Mouse (Mus musculus): ENCODE measurements at regions not wholly inside any gene's neighbourhood (a gene's known extent, or its start where the extent isn't known, plus 50 kb on each side); places are given as distances from the start of the nearest gene placed in this dataset.
A peak's percentile ranks its signal among the peaks of the same experiment; 100 is the strongest.

GRCm38 (mm10) chr15:39998063-39998462 lies 136.1 kb upstream of the 9330182O14Rik start:
- no peak for DNase-seq (ENCODE audit: low spot score in 2 of 2)

GRCm38 (mm10) chr15:40000022-40000421 lies 134.1 kb upstream of the 9330182O14Rik start:
- DNase-seq (ENCODE audit: low spot score in 2 of 2): no peak

DNA sequence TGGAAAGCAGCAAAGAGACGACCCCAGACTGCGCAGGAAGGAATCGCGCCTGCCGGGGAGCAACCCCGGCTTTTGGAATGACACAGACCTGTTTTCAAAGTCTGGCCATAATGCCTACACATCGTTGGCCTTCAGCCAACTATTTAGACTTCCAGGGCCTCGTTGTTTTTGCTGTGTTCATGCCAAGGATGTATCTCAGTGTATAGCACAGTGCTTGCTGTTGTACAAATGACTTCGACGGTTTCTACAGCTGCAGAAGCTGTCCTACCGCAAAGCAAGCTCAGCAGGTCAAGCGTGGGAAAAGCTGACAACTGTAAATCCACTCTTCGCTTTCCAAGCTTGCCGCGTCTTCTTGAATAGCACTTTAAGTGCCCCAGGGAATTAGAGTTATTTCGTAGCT lies 129.1 kb upstream of the 9330182O14Rik start:
- DNase-seq (ENCODE audit: low spot score in 2 of 2): no peak

DNA sequence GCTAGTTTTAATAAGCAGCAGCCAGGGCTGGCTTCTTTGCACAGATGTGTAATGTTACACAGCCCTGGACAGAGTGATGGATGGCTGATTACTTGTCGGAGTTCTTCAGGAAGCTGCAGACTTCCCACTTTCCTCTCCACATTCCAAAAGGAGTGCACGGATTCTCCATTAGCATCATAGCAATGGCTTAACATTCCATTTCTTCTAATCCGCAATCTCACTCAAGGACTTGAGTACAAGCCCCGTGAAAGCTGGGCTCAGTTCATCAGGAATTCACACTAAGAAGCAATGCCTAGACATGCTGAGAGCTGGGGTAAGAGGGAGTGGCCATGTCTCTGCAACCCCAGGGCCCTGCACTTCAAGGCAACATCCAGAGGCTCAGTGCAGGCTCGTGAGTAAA lies 126.3 kb upstream of the 9330182O14Rik start:
- DNase-seq (ENCODE audit: low spot score in 2 of 2): no peak

- no peak for DNase-seq (ENCODE audit: low spot score in 2 of 2)
These were observed 120.3 kb upstream of the 9330182O14Rik start for GRCm38 (mm10) chr15:40013833-40014232.

GRCm38 (mm10) chr15:40017019-40017418 lies 117.1 kb upstream of the 9330182O14Rik start:
- no peak for DNase-seq (ENCODE audit: low spot score in 2 of 2)

- DNase-seq (ENCODE audit: low spot score in 2 of 2): no peak
These were observed 116.6 kb upstream of the 9330182O14Rik start for GRCm38 (mm10) chr15:40017597-40017996.

DNA sequence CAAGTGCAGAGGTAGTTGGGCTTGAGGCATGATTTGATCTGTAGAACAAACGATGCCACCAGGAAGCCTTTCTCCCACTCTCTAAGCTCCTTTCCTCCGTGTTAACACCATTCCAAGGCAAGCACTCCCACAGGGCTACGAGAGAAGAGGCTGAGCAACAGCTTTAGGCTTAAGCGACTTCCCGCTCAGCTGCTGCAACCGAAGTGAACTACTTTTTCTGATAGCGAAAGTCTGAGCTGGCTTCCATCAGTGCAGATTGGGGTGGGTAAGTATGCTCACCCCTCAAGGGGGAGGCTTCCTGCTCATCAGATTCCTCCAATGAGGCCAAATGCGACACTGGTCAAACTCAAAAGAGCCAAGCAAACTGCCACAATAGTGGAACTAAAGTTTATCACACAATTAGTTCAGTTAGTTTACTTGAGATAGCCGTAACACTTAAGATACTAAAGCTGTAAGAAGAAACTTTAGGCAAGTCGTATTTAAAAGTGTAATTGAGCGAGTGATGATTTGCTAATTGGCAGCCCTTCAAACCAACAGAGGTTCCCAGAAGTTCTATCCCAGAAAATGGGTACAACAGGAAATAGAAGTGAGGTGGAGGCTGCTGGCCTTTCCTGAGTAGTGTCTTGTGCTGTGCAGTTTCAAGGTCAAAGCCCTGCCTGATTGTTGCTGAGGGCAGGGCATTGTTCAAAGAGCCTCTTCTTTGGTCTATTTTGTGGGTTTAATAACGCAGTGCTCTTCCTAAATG lies 115.9 kb upstream of the 9330182O14Rik start:
- no peak for DNase-seq (ENCODE audit: low spot score in 2 of 2)

GRCm38 (mm10) chr15:40018792-40019151 lies 115.4 kb upstream of the 9330182O14Rik start:
- no peak for DNase-seq (ENCODE audit: low spot score in 2 of 2)

DNA sequence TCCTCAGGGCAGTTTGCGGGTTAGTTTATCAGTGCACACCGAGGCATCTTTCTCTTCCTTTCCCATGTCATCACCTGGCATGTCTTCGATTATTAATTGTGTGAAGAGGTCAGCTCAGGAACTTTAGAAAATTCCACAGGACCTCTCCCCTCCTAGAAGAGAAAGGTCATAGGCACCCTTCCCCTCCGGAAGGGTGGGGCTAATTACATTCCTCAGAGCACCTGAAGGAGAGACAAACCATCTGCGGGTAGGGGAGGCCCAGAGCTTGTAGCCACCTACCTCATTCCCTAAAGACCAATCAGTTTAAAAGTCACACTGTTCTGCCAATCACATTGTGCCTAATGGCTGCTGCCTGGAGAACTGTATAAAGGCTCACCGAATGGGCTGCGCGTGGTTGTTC lies 114.9 kb upstream of the 9330182O14Rik start:
- DNase-seq (ENCODE audit: low spot score in 2 of 2): no peak

GRCm38 (mm10) chr15:40020097-40020496 lies 114.1 kb upstream of the 9330182O14Rik start:
- DNase-seq (ENCODE audit: low spot score in 2 of 2): no peak

DNA sequence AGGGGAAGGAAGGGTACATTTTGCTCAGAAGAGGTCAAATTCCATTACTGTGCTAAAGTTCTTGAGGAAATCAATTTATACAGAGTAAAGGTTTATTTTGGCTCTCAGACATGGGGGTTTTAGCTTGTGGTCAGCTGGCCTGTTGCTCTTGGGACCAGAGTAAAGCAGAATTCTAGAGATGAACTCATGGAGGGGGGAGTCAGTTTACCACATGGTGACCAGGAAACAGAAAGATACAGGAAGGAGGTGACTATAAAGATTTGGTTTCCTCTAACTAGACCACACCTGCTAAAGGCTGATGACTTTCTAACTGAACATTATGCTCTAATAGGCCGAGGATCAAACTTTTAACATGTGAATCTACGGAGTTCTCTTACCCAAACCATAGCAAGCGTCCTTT lies 113.5 kb upstream of the 9330182O14Rik start:
- DNase-seq (ENCODE audit: low spot score in 2 of 2): no peak

DNA sequence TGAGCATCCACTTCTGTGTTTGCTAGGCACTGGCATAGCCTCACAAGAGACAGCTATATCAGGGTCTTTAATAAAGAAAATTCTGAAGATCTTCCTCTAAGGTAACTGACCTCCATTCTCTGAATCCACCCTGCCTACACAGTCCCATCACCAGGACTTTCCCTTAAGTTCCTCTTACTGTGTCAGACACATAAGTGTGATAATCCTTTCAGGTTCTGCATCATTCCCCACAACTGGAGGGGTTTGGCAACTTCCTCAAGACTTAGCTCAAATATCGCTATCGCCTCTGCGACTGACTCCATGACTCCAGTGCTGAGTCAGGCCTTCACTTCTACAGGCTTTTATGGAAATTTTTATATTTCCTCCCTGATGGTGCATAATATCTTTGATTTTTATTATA lies 111.0 kb upstream of the 9330182O14Rik start:
- DNase-seq (ENCODE audit: low spot score in 2 of 2): no peak

DNA sequence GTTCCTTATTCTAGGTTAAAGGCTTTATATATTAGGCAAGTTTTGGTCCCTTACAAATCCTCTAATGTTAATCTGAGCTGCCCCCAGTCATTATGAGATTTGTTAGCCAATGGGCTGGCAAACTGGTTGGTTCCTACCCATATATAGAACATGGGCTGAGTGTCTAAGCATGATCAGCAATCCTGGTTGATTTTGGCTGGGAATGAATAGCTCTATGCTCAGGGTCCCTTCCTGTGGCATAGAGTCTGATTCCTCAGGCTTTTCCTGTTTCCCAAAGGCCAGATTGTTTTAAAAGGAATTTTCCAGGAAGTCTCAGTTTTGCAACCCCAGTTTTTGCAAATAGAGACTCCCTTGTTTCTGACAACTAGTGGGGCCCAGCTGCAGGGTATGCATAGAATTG lies 102.1 kb upstream of the 9330182O14Rik start:
- no peak for DNase-seq (ENCODE audit: low spot score in 2 of 2)

DNA sequence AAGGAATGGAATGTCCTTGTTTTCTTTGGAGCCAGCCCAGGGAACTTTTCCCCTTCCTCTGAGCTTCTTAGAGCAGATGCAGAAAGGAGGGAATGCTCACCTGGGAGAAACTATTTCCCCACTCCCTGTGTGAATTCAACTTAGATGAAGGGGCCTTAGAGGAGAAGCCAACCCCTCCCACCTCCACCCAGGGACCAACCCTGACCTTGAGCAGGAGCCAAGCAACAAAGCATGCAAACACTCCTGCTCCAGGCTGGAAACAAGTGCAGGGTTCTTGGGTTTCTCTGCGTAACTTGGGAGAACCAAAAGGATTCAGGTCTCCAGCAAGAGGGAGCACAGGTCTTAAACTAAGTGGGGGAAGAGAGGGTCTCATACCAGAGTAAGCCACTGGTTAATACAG lies 98.0 kb upstream of the 9330182O14Rik start:
- DNase-seq (ENCODE audit: low spot score in 2 of 2): no peak

DNA sequence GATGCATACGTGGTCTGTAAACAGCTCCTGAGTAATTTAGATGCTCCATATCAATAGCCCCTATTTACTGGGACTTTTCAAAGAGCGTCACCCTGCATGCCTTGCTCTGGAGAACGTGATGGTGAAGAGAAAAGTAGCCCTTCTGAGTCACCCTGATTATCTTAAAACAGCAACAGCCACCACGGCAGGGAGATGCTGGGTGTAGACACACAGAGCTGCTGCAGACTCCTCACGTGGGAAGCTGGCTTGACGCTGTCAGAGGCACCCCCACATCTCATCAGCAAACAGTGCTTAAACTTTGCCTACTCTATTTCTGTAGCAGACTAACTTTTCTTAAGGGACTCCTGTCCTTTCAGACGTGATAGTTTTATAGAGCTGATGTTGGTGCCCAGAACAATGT lies 96.9 kb upstream of the 9330182O14Rik start:
- no peak for DNase-seq (ENCODE audit: low spot score in 2 of 2)

DNA sequence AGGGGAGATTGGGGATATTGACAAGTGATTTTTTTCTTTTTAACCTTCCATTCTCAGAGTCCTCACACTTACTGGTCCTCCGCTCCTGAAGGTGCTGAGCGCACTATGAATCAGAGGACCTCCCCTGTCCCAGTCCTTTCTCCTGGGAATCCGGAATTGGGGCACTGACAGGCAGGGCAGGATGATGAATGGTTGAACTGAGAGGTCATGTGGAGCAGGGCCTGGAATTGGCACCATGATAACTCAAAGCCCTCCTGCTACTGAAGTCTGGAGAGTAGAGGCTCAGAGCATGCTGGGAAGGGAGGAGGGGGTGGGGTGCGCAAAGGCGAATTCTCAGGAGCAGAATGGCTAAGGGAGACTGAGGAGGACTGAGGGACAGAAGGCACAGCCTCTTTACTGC lies 87.9 kb upstream of the 9330182O14Rik start:
- DNase-seq (ENCODE audit: low spot score in 2 of 2): no peak

DNA sequence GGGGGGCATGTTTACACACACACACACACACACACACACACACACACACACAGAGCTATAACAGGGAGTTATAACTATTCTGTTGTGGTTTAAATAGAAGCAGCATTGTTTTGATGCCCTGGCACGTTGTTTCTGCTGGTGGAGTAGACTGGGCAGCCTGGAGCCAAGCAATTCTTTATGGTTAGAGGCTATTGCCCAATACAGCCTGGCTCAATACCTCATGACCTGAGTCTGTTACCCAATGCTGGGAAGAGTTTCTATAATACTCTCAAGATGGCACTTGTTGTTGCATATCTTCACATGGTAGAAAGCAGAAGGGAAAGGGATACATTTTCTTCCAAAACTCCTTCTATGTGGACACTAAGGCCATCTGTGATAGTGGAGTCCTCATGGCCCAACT lies 87.1 kb upstream of the 9330182O14Rik start:
- DNase-seq (ENCODE audit: low spot score in 2 of 2): no peak

DNA sequence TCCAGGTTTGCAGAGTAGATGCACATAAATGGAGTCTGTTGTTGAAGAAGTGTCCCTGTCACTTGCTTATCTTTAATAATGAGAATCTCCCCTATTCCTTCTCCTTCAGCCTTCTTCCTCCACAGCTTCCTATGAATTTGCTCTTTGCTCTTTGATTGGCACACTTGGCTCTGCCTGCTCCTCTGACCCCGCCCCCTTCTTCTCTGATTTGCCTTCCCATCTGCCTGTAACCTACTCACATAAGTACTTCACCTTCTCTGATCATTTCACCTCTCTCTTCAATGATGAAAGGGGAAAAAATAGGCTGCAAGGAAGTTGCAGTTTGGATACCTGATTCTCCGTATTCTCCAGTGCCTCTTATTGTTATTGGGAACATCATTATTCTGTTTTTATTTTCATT lies 66.1 kb upstream of the 9330182O14Rik start:
- DNase-seq (ENCODE audit: low spot score in 2 of 2): no peak

- DNase-seq (ENCODE audit: low spot score in 2 of 2): peak in 1 of 2 experiments; percentile 12
These were observed 58.8 kb upstream of the 9330182O14Rik start for GRCm38 (mm10) chr15:40075334-40075893.

DNA sequence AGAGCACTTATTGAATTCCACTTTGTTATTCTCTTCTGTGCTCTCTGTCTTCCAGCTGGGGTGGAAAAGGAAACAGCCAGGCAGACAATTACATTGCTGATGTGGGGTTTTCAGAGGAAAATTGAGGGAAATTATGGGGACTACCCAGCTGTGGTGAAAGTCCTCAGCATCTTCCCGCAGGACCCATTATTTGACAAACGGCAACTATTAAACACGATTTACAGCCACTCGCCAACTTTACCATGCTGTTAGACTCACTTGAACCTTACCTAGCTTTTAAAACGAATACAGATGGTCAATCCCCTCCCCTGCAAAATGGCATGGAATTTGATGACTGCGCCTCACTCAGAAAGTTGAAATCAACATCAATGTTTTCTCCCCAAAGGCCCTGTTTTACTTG lies 54.3 kb upstream of the 9330182O14Rik start:
- no peak for DNase-seq (ENCODE audit: low spot score in 2 of 2)

Measured in adrenal gland, adult 18-20 months (tissue).